Mouse (Mus musculus) ES-E14 (cell line): ENCODE measurements around the gene Susd3.

ENCODE experiments used
- MAFK ChIP-seq: IDR thresholded peaks from 2 replicates; pipeline ENCODE4 v1.6.1; 2014; ENCODE audit warnings: mild to moderate bottlenecking, low read depth, low read length, inconsistent platforms; ENCODE audit not compliant: insufficient read depth
- ZNF384 ChIP-seq: IDR thresholded peaks from 2 replicates; pipeline ENCODE4 v1.6.1; 2012; ENCODE audit warnings: low read depth, low read length, inconsistent platforms

DNA sequence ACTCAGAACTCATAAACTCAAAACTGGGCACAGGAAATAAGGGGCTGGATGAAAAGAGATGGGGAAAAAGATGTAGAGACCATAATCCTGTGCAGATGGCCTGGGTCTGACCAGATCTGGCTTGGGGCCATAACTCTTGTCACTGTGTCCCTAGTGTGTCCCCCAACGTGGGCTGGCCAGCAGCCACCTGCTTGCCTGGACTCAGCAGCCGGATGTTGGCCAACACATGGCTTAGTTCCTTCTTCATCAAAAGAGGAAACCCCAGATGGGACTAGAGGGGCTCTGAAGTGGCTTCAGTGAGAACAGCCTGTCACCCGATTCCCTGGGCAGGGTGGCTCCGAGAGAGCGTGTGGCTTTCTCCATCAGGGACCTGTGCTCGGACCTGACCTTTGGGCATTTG, 51.7 kb downstream of the Susd3 start:
- TF ChIP-seq MAFK (no peak), ZNF384 (no peak)
